Mouse (Mus musculus) large intestine, adult 2 months (tissue): ENCODE data around the gene Aar2. TPM values are rescaled to one million over a fixed set of nuclear protein-coding genes. Genes with fewer than 3 reads are reported as not detected.

Experiments
- DNase-seq: peaks from one replicate; pipeline ENCODE4 v3.0.0-alpha.2; 2012; ENCODE audit warnings: low read depth, low spot score
- WGBS: fragments of 180-500 bp; shearing (Covaris S2); methylation state at CpG from one replicate; pipeline ENCODE4 v1.1.7; 2018; 5-methylcytosine and 5-hydroxymethylcytosine counted together
- polyA plus RNA-seq: library from polyadenylated mRNA; depleted of rRNA; stranded (reverse); fragments of >200 nt; gene quantifications from 2 replicates; pipeline ENCODE4 v1.2.3, GENCODE M21; 2012

Gene Aar2
- polyA plus RNA-seq, 1 experiment = 22.2 TPM

GRCm38 (mm10) chr2:156563557-156563956 is 16.2 kb downstream of the Aar2 start:
- 34% methylated on average over 5 of the region's 5 CpGs for WGBS
- DNase-seq = no peak

DNA sequence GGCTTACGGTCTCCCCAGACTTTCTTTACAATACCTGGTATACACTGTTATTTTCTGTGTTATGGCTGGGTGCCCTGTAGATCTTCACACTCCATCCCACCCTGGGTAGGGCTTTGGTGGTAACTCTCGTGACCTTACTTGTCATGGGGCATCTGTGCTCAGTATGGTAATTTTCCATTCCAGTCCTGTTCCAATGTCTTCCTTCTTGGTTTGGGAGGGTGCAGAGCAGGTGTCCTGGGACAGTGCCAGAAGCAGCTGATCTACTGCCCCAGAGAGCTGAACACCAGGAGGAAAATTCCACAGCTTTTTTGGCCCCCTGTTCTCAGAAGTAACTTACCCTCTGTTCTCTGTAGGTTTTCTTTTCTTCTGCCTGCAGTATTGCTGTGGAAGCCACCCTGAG is 19.1 kb downstream of the Aar2 start:
- WGBS = 39% methylated on average over 2 of the region's 2 CpGs
- DNase-seq = no peak

DNA sequence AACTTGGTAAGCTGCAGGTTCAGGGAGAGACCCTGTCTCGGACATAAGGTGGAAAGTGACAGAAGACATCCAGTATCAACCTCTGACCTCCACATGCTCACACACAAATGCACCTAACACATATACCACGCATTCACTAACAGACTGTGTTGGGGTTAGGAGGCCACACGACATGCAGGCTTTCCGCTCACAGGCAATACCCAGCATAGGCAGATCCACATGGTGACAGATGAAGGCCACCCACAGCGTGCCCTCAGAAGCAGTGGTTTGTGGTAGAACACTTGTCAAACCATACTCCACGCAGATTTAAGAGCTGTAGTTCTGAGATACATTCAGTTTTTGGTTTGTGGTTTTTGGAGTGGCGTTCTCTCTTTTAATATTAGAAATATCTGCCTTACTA is 21.3 kb downstream of the Aar2 start:
- 91% methylated on average over 7 of the region's 7 CpGs for WGBS
- DNase-seq = no peak

GRCm38 (mm10) chr2:156569261-156569660 is 21.9 kb downstream of the Aar2 start:
- no peak for DNase-seq
- WGBS = 92% methylated on average over 3 of the region's 3 CpGs

- WGBS = 76% methylated on average over 6 of the region's 6 CpGs
- DNase-seq = no peak
These were observed 24.1 kb downstream of the Aar2 start for GRCm38 (mm10) chr2:156571521-156571920.

DNA sequence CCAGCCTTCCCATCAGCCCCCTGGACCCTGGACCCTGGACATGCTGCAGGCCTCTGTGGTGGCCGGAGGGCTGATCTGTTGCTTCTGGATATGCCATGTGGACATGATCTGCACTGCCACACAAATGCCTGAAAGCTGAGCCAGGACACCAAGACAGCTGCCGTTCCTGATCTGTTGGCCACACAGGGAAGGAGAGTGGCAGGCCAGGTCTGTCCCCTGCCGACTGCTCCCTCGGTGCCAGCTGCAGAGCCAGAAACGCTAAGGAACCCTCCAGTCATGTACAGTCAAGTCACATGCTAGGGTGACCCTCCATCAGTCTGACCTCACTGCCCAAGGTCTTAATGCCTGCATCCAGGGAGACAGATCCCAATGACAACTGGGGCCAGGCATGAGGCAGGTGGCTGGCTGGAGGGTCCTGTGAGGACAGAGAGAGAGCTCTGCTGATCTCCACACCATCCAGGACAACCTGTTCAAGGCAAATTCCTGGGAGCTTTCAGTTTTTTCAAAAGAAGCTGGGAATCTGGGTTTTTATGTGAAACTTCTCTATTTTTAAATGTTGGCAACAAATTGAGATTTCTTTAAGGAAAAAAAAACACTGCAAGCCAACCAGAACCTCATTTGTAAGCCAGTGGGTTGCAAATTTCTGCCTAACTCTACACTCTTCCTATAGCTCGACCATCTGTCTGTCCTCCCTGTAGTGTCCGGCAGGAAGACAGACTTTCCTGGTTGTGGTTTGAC is 29.6 kb downstream of the Aar2 start:
- no peak for DNase-seq
- WGBS = 73% methylated on average over 7 of the region's 7 CpGs

GRCm38 (mm10) chr2:156580507-156580906 is 33.1 kb downstream of the Aar2 start:
- DNase-seq = no peak
- 60% methylated on average over 5 of the region's 5 CpGs for WGBS

DNA sequence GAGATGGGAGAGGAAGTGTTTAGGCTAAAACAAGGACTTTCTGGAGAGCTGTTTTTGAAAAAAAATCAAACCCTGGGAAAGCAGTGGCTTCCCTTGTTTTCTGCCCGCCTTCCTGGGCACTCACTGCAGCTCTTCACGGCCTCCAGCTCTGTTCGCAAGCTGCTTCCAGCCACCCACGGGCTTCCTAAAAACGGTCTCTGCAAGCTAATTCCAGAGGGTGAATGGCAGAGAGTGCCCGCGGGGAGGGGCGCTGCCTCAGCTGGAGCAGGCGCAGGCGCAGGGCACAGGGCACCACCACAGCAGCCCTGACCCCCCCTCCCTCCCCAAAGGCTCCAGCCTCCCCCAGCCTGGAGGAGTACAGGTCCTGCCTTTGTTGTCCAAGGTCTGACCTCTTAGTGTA is 33.9 kb downstream of the Aar2 start:
- WGBS = 61% methylated on average over 10 of the region's 10 CpGs
- DNase-seq = no peak

DNA sequence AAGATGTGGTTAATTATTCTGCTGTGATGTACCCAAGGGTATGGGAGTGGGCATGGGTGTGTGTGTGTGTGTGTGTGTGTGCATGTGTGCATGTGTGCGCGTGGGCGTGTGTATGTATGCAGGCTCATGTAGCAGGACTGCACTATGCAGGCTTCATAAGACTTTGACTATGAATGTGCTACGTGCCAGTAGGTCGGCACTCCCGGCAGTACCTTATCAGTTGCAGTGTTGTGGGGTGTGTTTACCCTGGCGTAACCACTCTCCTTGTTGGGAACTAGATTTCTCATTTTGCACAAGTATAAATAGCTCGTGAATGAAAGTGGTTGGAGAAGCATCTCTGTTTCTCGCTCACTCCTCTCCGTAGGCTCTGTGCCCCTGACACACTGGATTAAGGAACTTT is 35.5 kb downstream of the Aar2 start:
- WGBS = 67% methylated on average over 10 of the region's 10 CpGs
- no peak for DNase-seq

DNA sequence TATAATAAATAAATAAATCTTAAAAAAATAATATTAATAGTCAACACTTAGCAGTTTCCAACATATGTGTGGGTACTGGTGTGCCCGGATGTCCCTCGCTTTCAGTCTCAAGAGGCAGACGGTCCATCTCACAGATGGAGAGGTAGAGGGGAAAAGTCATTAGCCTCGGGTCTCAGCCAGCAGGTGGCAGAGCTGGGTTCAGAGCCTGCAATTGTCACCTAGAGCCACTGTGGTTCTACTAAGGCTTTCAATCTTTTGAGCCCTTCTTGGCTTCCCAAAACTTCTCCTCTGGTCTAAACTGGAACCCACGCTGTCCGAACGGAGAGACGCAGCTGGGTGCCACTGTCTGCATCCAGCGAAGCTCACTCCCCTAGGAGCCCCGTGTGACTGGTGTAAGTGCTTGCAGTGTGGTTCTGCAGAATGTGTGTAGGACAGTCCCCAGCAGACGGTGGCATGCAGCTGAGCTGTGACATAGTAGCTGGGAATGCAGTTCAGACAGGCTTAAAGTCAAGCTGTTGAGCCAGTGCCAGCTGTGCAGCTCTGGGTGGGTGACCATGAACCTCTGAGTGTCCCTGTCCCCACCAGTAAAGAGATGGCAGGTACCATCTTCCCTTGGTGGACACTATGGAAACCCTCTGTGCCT is 36.9 kb downstream of the Aar2 start:
- DNase-seq = no peak
- WGBS = 62% methylated on average over 11 of the region's 11 CpGs

- DNase-seq = no peak
- WGBS = 60% methylated on average over 14 of the region's 14 CpGs
These were observed 37.5 kb downstream of the Aar2 start for GRCm38 (mm10) chr2:156584797-156585471.

DNA sequence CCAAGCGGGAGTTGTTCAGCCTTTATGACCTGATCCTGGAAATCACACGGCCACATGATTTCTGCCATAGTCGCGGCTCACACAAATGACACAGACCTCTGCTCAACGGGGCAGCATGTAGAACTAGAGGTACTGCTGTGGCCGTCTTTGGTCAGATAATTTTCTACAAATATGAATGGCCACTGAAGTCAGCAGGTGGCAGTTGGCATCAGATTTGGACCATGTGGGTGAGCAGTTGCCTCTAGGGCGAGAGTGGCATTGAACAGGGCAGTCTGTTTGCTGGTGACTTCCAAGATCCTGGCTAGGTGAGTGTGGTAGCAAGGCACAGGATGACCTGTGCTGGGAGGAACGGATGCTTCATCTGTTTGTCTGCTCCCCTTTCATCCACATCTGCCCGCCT is 42.1 kb downstream of the Aar2 start:
- DNase-seq = no peak
- WGBS = 87% methylated on average over 9 of the region's 9 CpGs

- 51% methylated on average over 15 of the region's 15 CpGs for WGBS
- DNase-seq = no peak
These were observed 47.7 kb downstream of the Aar2 start for GRCm38 (mm10) chr2:156594987-156595490.

- 71% methylated on average over 7 of the region's 7 CpGs for WGBS
These were observed 55.2 kb downstream of the Aar2 start for GRCm38 (mm10) chr2:156602581-156602980.

DNA sequence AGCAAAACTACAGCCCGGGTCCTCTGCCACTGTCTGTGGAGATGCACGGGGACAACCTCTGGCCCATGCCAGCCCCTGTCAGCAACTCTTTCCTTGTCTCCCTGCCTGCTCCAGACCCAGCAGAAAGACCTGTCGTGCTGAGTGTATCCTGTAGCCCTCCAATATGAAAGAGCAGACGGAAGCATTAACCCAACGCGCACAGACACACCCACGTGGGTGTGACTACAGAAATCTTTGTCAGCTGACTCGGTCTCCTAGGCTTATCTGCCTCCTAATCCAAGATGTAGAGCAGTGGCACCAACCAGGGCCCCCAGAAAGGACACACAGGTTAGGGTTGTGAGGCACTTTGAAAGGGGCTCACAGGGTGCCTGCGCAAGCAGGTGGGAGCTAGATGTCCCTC is 56.3 kb downstream of the Aar2 start:
- 60% methylated on average over 9 of the region's 9 CpGs for WGBS
- DNase-seq = no peak

More at GRCm38 (mm10) chr2:156602581-156602980, 55.2 kb downstream of the Aar2 start:
- DNase-seq = no peak

DNA sequence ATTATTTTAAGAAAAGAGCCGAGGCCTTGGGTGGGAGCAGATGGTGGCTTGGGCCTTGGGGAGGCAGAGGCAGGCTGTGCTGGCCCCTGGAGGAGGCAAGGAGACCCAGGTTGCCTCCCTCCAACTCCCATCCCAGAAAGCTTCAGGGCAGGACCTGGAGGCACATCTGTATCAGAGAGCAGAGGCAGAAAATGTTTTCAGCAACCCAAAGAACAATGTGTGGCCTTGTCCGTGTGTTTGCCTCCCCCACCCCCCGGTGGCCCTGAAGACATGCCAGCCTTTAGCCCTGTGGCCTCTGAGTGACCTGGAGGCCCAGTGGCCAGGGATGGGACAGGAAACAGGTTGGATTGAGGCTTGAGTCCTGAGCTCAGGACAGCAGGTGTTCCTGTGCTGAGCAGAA is 57.8 kb downstream of the Aar2 start:
- DNase-seq = no peak
- whole genome bisulfite sequencing = 45% methylated on average over 3 of the region's 3 CpGs

DNA sequence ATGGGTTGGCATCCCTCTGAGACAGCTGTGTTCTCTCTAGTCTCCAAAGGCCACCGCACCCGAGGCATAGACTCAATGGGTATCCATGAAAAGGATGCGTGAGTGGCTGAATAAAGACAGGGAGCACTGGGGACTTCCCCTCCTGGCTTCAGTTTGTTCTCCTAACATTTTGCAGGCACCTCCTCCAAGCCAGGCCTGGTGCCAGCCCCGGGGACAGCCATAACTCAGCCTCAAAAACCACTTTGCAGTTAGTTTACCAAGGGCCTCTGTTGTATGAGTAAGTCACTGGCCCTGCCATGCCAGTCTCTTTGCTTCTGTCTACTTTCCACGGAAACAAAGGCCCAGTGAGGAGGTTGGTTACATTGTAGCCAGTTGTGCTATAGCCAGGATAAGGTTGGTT is 58.6 kb downstream of the Aar2 start:
- WGBS = 59% methylated on average over 5 of the region's 5 CpGs

GRCm38 (mm10) chr2:156613081-156613540 is 65.7 kb downstream of the Aar2 start:
- WGBS = 3% methylated on average over 41 of the region's 41 CpGs
- no peak for DNase-seq

More for the DNA sequence above, 58.6 kb downstream of the Aar2 start:
- no peak for DNase-seq

DNA sequence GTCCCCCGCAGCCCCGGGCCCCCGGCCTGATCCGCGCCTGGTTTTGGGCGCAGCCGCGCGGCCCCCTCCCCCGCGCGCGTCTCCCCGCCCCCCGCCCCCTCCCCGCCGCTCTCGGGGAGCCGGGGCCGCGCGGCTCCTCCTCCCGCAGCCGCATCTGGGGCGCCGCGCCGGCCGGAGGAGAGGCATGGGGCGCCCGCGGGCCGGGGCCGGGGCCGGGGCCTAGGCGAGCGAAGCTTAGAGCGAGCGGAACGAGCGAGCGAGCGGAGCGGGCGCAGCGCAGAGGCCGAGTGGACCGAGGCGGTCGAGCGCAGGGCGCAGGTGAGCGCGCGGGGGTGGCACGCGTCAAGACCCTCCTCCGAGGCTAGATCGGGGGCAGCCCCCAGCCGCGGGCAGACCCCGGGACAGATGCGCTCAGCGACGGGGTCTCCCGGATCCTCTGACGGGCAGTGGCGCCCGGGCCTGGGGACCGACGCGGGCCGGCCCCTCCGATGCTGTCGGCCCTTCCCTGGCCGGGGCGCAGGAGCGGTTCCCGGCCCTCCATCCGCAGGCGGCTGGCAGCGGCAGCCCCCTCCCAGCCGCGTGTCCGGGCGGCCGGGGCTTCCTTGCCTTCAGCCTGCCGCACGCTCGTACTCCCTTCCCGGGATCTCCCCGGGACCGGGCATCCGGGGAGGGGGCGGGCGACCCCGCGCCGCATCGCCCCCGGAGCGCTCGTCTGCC is 66.3 kb downstream of the Aar2 start, which contains the start of gene Dlgap4:
TSS of gene Dlgap4 (plus strand) at position 165 of the 717 bp plus-strand sequence.
- no peak for DNase-seq
- WGBS = 2% methylated on average over 96 of the region's 103 CpGs

GRCm38 (mm10) chr2:156614258-156614556 is 66.8 kb downstream of the Aar2 start:
- WGBS = 3% methylated on average over 18 of the region's 18 CpGs
- no peak for DNase-seq
